Mouse (Mus musculus) midbrain, embryonic 11.5 days (tissue): ENCODE data around the gene Zwilch. TPM values are rescaled to one million over a fixed set of nuclear protein-coding genes. Genes with fewer than 3 reads are reported as not detected.
"Not testable (repeated sequence)": the region's sequence is repeated elsewhere in the genome, so short reads cannot be mapped to it uniquely, and the experiment has no call there.

Source experiments
- ATAC-seq: fragments of 200-750 bp; cut with Nextera tagmentation; 2 replicates; pipeline ENCODE4 v1.8.0; 2017; ENCODE audit warnings: moderate TSS enrichment, moderate library complexity; ENCODE audit not compliant: low FRiP score
- DNase-seq: peaks from one replicate; pipeline ENCODE4 v3.0.0; 2015; ENCODE audit warnings: low spot score; ENCODE audit errors: missing footprints
- H3K27ac ChIP-seq: fragments of 300-500 bp; sonication (generic); 2 replicates; pipeline ENCODE4 v1.5.1; 2014; ENCODE audit warnings: low read depth, low read length
- H3K27me3 ChIP-seq: fragments of 300-500 bp; sonication (generic); 2 replicates; pipeline ENCODE4 v1.6.1; 2014; ENCODE audit warnings: mild to moderate bottlenecking, low read length, moderate library complexity, mixed read lengths; ENCODE audit not compliant: control insufficient read depth, insufficient read depth
- H3K36me3 ChIP-seq: fragments of 300-500 bp; sonication (generic); 2 replicates; pipeline ENCODE4 v1.6.1; 2014; ENCODE audit warnings: mild to moderate bottlenecking, low read length, moderate library complexity, mixed read lengths; ENCODE audit not compliant: control insufficient read depth, insufficient read depth
- H3K4me1 ChIP-seq: fragments of 300-500 bp; sonication (generic); 2 replicates; pipeline ENCODE4 v1.6.1; 2014; ENCODE audit warnings: low read length; ENCODE audit not compliant: control insufficient read depth, insufficient read depth
- H3K4me2 ChIP-seq: fragments of 300-500 bp; sonication (generic); 2 replicates; pipeline ENCODE4 v1.6.1; 2014; ENCODE audit warnings: mild to moderate bottlenecking, moderate library complexity
- H3K4me3 ChIP-seq: fragments of 300-500 bp; sonication (generic); 2 replicates; pipeline ENCODE4 v1.5.1; 2014; ENCODE audit warnings: low read depth, low read length
- H3K9ac ChIP-seq: fragments of 300-500 bp; sonication (generic); 2 replicates; pipeline ENCODE4 v1.6.1; 2014; ENCODE audit warnings: low read length
- H3K9me3 ChIP-seq: fragments of 300-500 bp; sonication (generic); 2 replicates; pipeline ENCODE4 v1.6.1; 2016; ENCODE audit warnings: low read length; ENCODE audit not compliant: control insufficient read depth
- WGBS: fragments of 180-500 bp; shearing (Covaris S2); extraction: QIAGEN DNeasy Blood & Tissue Kit; methylation state at CpG from one replicate; pipeline ENCODE4 v1.1.7; 2014; 5-methylcytosine and 5-hydroxymethylcytosine counted together
- polyA plus RNA-seq: library from polyadenylated mRNA; unstranded; fragments of >200 nt; fragmentation: Nextera tagmentation; extraction: Ambion mirVana; gene quantifications from 2 replicates; pipeline ENCODE4 v1.2.1, GENCODE M21; 2014

Gene Zwilch
- polyA plus RNA-seq, 1 experiment from 2014 or later, result 30.5 TPM

DNA sequence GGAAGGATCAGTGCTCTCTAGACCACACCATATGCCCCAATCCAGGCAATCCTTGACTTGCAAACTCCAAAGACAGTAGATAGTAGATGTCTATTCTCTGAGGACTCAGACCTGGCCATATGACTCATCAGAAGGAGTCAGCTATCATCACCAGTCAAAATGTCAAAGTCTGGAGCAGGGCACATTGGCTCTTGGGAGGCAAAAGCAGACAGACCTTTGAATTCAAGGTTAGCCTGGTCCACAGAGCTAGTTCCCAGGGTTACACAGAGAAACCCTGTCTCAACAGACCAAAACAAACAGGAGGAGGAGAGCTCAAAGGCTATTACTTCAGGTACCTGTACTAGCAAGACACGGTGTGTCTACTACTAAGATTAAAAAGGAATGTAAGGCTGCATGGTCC lies 21.0 kb upstream of the Zwilch start:
- Histone ChIP-seq H3K9ac (no peak overlapping the region), H3K4me1 (no peaks in the 10 kb centered on the region), H3K4me2 (no peak overlapping the region), H3K27ac (no peak overlapping the region), H3K9me3 (no peaks in the 10 kb centered on the region), H3K36me3 (peaks cover 9% of the 10 kb centered on the region), H3K27me3 (no peaks in the 10 kb centered on the region), H3K4me3 (no peak overlapping the region)
- WGBS, result 93% methylated on average over 1 of the region's 1 CpGs
- no peak for DNase-seq
- no peak for ATAC-seq

GRCm38 (mm10) chr9:64184166-64184840 lies 11.4 kb upstream of the Zwilch start:
- Histone ChIP-seq H3K4me1 (peaks cover 6% of the 10 kb centered on the region), H3K4me3 (no peak overlapping the region), H3K36me3 (peaks cover 7% of the 10 kb centered on the region), H3K9ac (no peak overlapping the region), H3K27ac (no peak overlapping the region), H3K4me2 (no peak overlapping the region), H3K9me3 (no peaks in the 10 kb centered on the region), H3K27me3 (no peaks in the 10 kb centered on the region)
- ATAC-seq, result no peak
- DNase-seq, result no peak
- 94% methylated on average over 5 of the region's 5 CpGs for WGBS

DNA sequence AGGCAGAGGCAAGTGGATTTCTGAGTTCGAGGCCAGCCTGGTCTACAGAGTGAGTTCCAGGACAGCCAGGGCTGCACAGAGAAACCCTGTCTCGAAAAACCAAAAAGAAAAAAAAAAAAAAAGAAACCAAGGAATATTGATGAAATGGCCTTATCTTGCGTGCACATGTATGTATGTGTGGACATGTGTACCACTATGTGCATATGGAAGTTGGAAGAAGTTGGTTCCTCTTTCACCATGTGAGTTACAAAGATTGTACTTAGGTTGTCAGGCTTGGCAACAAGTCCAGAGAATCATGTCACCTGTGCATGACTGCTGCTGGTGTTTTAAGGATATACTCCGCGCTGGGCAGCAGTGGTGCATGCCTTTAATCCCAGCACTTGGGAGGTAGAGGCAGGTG lies 10.4 kb upstream of the Zwilch start:
- not testable (repeated sequence) for DNase-seq, H3K4me3 ChIP-seq, ATAC-seq, H3K4me2 ChIP-seq, H3K27me3 ChIP-seq, H3K9me3 ChIP-seq, H3K36me3 ChIP-seq, H3K9ac ChIP-seq, H3K27ac ChIP-seq, H3K4me1 ChIP-seq
- 96% methylated on average over 5 of the region's 5 CpGs for WGBS

- DNase-seq, result peak; percentile 100
- Histone ChIP-seq H3K9me3 (no peaks in the 10 kb centered on the region), H3K27ac (peak within 1 kb of the TSS; percentile 67), H3K4me3 (peak within 1 kb of the TSS; percentile 68), H3K9ac (peak within 1 kb of the TSS; percentile 65), H3K36me3 (peaks cover 25% of the 10 kb centered on the region), H3K27me3 (no peaks in the 10 kb centered on the region), H3K4me1 (peaks cover 13% of the 10 kb centered on the region), H3K4me2 (peak within 1 kb of the TSS; percentile 63)
- WGBS, result under 1% methylated on average over 35 of the region's 35 CpGs
- ATAC-seq, result peak; percentile 96
Observed at GRCm38 (mm10) chr9:64178974-64179646, 6.2 kb upstream of the Zwilch start, which contains the start of gene Snapc5. Snapc5 (plus strand) TSS chr9:64179274.

GRCm38 (mm10) chr9:64178610-64178973 lies 5.7 kb upstream of the Zwilch start:
- Histone ChIP-seq H3K9ac (no peak overlapping the region; the same call in 1 of the 2 replicates), H3K36me3 (peaks cover 25% of the 10 kb centered on the region), H3K27ac (peak overlapping the region; percentile 67), H3K9me3 (no peaks in the 10 kb centered on the region), H3K4me1 (peaks cover 15% of the 10 kb centered on the region), H3K4me2 (peak overlapping the region; percentile 63; the same call in 1 of the 2 replicates), H3K4me3 (no peak overlapping the region; the same call in 1 of the 2 replicates), H3K27me3 (no peaks in the 10 kb centered on the region)
- DNase-seq (no peak), ATAC-seq (peak; percentile 72)
- 43% methylated on average over 3 of the region's 3 CpGs for WGBS

- no peak overlapping the region for H3K4me3 ChIP-seq
Observed at GRCm38 (mm10) chr9:64175378-64175777, 2.5 kb upstream of the Zwilch start.

DNA sequence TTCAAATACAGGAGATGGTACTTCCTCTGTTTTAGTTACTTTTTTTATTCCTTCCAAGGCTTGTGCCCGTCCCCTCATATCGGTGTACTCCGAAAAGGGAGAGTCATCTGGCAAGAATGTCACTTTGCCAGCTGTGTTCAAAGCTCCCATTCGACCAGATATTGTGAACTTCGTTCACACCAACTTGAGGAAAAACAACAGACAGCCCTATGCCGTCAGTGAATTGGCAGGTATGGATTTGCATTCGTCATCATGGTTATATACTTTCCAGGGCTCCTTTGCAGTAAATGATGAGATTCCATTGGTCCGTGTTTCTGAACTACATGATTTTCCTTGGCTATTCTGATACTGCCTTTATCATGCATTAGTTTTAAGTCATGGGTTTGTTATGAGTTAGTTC lies 1.9 kb upstream of the Zwilch start:
- H3K27ac ChIP-seq, result no peak overlapping the region
- peak overlapping the region; percentile 97; the same call in 1 of the 2 replicates for H3K4me3 ChIP-seq
- DNase-seq (no peak), ATAC-seq (no peak)
- 77% methylated on average over 8 of the region's 8 CpGs for WGBS
- H3K9me3 ChIP-seq, result no peaks in the 10 kb centered on the region
- peak overlapping the region; percentile 75 for H3K4me2 ChIP-seq
- H3K9ac ChIP-seq, result no peak overlapping the region
- no peaks in the 10 kb centered on the region for H3K27me3 ChIP-seq
- H3K36me3 ChIP-seq, result peaks cover 25% of the 10 kb centered on the region
- H3K4me1 ChIP-seq, result peaks cover 16% of the 10 kb centered on the region

More at GRCm38 (mm10) chr9:64175378-64175777, 2.5 kb upstream of the Zwilch start:
- Histone ChIP-seq H3K9ac (no peak overlapping the region), H3K27me3 (no peaks in the 10 kb centered on the region), H3K9me3 (no peaks in the 10 kb centered on the region), H3K4me1 (peaks cover 19% of the 10 kb centered on the region), H3K27ac (no peak overlapping the region), H3K36me3 (peaks cover 25% of the 10 kb centered on the region), H3K4me2 (no peak overlapping the region)
- ATAC-seq (no peak), DNase-seq (no peak)
- 94% methylated on average over 11 of the region's 11 CpGs for WGBS

DNA sequence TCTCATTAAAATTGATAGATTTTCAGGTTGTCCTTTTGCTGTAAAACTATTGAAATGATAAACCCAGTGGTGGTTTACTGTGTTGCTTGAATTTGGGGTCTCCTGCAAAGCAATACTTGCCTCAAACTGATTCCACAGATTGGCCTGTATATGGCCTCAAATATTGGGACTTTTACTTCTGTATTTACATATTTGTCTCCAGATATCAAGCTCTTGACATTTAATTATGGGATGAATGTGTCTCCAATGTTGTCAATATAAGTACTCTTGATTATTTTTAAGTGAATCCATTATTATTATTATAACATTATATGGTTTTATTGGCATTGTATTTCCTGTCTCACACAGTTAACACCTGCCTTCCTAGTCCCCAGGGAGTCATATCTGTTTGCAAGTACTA lies 1.4 kb upstream of the Zwilch start:
- Histone ChIP-seq H3K27ac (no peak overlapping the region), H3K36me3 (peaks cover 25% of the 10 kb centered on the region), H3K9ac (peak overlapping the region; percentile 95), H3K4me1 (peaks cover 13% of the 10 kb centered on the region), H3K9me3 (no peaks in the 10 kb centered on the region), H3K4me2 (peak overlapping the region; percentile 75), H3K4me3 (peak overlapping the region; percentile 97), H3K27me3 (no peaks in the 10 kb centered on the region)
- no peak for ATAC-seq
- no peak for DNase-seq

GRCm38 (mm10) chr9:64173666-64174220 lies 839 bp upstream of the Zwilch start:
- peak overlapping the region; percentile 75 for H3K4me2 ChIP-seq
- peaks cover 13% of the 10 kb centered on the region for H3K4me1 ChIP-seq
- no peaks in the 10 kb centered on the region for H3K27me3 ChIP-seq
- peak overlapping the region; percentile 85; the same call in 1 of the 2 replicates for H3K27ac ChIP-seq
- no peak for ATAC-seq
- H3K9me3 ChIP-seq, result no peaks in the 10 kb centered on the region
- H3K4me3 ChIP-seq, result peak overlapping the region; percentile 97
- H3K9ac ChIP-seq, result peak overlapping the region; percentile 95
- DNase-seq, result peak; percentile 91
- under 1% methylated on average over 16 of the region's 16 CpGs for WGBS
- H3K36me3 ChIP-seq, result peaks cover 25% of the 10 kb centered on the region
